Mouse (Mus musculus) megakaryocyte-erythroid progenitor cell, adult 5-6 weeks (primary cell): ENCODE data around the gene Rxrb. TPM values are rescaled to one million over a fixed set of nuclear protein-coding genes. Genes with fewer than 3 reads are reported as not detected.

ENCODE experiments used
- ATAC-seq: replicated peaks from 2 replicates; pipeline ENCODE4 v1.8.0; 2016; ENCODE audit warnings: mild to moderate bottlenecking, inconsistent platforms; ENCODE audit not compliant: severe bottlenecking, poor library complexity, low FRiP score, low TSS enrichment
- total RNA-seq, 2 experiments: library from RNA; stranded (forward) in 1 of 2; stranded (reverse) in 1 of 2; fragments of 200-1000, 215-1000 nt in 1 of 2; fragments of >200 nt in 1 of 2; fragmentation: Nextera tagmentation in 1 of 2; gene quantifications; 2 replicates each; pipeline ENCODE4 v1.2.3; 2014 to 2017

Gene Rxrb
- total RNA-seq, 2 experiments from 2014 or later, result 31.4 to 58.9 TPM

DNA sequence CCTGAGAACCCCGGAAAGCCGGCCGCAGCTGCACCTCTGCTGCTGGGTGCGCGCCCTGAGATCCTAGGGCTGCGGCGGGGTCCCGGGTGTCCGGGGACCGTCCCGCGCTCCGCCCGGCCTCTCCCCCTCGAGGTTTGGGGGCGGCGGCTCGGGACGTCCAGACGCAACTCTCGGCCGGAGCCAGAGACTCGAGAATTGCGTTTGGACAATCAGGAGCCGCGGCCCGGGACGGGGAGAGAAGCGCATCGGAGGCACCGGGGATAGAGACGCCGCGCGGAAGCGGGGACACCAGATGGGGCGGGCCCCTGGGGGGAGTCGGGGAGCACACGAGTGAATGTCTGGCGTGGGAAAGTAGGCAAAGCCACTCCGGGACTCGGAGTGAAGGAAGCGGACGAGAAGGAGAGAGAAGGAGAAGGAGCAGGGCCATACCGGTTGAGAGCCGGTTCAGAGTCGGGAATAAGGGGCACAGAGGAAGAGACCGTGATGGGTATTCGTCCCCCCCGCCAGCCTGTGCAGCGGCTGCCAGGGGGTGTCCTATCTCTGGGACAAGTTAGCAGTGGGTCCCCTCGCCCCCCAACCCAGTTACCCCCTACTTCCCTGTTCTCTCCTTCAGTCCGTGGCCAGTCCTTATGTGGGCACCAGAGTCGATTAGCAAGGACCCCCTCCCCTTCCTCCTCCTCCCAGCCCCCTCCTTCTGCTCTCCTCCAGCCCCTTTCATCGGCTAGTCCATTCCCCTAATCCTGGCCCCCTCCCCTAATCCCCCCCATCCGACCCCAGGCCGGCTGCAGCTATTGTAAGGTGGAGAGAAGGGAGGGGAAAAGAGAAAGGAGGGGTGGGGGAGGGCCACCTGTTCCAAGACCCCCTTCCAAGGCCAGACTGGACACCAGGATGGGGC is 6.5 kb upstream of the Rxrb start:
- no peak for ATAC-seq

DNA sequence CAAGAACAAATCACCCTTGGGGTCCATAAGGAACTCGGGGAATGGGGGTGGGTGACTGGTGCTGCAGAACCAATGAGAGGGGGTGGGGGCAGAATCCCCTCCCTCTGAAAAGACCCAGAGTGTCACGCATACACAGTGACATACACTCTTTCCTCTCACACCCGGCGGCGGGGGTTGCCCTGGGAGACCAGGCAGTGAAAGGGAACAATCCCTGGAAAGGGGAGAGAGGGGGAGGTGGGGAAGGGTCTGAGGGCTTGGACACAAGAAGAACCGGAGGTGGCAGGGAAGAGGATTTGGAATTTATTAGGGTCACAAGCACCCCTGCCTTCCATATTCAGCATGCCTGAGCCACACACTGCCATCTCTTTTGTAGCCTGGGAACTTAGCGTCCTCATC is 5.9 kb upstream of the Rxrb start:
- ATAC-seq, result no peak

DNA sequence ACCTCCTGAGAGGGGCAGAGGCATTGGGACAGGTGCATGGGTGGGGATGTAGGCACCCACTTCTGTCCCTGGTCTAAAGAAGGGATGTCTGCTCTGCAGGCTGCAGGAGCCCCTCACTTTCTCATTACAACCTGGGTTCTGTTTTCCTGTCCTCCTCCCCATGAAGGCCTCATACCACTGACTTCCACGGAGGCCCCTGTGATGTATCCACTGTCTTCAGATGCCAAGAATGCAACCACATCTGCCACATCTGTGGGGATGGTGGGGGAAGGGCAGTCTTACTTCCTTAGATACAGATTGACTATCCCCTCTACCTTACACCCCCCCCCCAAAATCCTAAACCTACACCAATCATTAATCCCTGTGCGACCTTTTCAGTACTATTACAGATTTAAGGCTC is 5.4 kb upstream of the Rxrb start:
- no peak for ATAC-seq

DNA sequence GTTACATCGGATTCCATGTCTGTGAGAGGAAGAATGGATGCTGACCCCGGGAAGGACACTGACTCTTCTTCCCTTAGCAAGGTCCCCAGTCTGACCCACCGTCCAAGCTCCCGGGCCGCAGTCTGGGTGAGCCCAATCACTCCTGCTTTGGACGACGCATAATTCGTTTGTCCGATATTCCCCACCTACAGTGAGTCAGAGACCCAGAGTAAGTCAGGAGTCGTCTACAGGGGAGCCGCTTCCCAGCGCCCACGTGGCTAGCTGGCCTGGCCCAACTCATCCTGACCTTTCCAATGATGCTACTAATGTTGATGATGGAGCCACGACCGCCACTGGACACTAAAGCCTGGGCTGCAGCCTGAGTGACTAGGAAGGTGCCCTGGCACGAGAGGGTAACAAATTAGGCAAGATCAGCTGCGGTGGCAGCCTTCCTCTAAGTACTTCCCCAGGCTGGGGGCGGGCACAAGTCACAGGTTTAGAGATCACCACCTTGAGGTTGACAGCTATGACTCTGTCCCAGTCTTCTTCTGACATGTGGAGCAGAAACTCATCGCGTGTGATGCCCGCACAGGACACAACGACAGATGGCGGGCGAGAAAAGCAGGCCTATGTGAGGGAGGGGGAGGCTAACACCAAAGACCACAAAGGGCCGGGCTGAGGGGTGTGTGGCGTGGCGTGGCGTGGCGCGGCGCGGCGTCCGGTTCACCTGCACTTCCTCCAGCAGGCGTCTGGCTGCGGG is 4.5 kb upstream of the Rxrb start:
- 0 out of 2 replicates have a peak, but pooled peaks have one; percentile 6 for ATAC-seq

DNA sequence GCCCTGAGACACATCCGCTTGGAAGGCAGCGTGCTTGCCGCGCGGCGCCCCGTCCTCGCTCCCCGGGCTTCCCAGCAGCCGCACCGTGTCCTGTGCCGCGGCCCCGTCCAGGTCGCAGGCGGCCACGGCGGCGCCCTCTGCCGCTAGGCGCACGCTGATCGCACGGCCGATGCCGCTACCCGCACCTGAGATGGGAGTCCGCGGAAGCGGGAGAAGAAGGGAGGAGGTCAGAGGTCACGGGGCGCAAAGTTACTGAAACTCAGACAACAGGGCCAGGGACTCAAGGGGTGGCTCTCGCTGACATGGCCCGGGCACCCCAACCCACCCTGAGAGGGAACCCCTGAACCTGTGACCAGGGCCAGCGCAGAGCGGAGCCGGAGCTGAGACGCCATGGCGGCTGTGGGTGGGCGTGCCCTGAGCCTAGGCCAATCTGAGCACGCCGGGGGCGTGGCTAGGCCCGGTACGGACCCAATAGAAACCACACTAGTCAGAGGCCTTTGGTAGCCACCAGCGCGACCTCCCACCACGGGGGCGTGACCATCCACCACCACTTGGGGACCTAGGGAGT is 3.9 kb upstream of the Rxrb start, which contains the start of gene H2-Ke6:
H2-Ke6 (minus strand) TSS at position 405 of the 568 bp plus-strand sequence.
- ATAC-seq, result peak; percentile 64

DNA sequence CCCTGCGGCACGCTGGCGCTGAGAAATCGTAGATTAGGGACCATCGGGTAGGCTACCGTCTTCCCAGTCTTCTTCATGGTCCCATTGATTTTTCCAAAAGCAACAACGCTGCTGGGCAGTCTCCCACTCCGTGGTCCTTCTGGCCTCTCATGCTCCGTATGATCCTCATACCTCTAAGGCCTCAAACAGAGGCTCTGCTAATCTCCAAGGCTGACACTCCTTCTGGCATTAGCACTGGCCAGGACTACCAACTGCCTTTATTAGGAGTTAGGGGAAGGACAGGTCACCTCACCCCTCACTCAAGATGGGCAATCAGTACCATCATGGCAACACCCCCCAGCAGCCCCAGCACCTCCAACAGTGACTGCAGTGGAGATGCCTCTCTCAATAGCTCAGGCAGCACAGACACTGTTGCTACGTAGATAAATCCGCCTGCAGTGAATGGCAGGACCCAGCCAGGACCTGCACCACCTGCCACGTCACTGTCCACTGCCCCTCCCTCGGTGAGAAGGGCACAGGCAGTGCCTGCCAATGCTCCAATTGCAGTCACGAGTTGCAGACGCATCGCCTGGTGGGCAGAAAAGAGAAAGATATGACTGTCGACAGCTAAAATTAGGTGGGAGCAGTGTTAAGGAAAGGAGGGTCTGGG is 3.0 kb upstream of the Rxrb start:
- no peak for ATAC-seq

DNA sequence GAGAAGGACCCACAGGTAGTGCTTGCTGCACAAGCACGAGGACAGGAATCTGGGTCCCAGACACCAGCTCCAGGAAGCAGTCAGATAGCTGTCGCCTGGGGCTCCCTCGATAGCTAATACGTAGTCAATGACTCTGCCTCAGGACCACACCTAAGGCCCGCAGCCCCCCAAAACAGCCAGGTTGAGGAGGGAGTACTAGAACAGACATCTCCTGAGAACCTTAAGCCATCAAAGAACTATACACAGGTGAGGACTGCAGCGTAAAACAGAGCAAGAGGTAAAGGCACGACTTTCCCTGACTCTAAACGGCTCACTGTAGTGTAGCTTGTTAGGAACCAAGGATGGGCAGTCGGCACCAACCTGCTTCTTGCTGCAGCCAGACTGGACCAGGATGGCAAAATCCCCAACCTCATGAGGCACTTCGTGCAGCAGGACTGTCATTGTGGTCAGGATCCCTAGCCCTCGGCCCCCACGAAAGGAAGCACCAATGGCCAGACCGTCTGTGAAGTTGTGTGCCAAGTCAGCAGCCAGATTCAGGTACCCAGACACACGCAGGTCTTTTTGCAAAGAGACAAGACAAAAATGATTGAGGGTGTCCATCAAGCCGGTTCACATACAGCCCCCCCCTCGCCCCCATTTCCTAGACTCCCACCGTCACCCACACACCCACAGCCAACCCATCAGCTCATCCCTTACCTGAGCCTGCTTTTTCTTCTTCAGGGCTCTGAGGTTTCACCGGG is 2.3 kb upstream of the Rxrb start:
- ATAC-seq, result no peak

DNA sequence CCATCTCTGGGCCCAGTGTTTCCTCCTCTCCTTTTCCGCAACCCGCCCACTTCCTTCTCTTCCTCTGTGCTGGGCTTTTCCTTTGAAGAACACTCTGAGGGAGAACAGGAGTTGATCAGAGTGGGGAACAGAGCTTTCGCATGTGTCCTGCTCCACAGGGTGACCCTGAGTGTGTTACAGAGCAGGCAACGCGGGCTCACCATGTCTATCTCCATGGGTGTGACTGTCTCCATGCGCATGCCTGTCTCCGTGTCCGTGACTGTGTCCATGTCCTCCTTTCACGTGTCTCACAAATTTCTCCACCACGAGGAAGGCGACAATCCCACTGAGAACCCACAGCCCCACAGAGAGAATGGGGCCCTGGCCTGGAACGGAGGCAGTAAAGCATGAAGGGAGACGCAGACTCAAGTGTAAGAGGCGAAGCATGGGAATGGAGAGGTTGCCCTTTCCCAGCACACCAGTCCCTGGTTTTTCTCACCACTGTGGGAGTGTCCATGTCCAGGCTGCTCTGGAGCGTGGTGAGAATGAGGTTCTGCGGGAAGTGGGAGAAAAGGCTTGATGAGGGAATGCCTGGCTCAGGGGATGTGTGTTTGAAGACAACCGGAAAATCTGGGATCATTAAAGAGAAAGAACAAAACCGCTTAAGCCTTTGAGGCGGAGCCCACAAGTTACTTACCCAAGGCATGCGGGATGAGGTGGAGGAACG is 1.6 kb upstream of the Rxrb start:
- ATAC-seq, result no peak

DNA sequence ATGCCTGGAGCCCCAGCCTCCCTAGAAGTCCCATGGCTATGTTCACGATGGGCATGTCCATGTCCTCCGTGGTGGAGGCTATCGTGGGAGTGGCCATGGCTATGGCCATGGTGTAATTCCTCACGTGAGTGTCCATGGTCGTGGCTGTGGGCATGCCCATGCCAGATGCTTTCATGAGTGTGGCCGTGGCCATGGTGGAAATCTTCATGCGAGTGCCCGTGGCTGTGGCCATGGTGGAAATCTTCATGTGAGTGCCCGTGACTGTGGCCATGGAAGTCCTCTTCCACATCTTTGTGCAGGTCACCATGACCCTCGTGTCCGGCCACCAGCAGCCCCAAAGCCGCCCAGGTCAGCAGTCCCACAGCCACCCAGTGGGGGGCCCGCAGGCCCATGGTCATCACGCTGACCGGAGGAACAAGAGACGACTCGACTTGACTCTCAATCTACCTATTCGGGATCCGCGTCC is 718 bp upstream of the Rxrb start:
- ATAC-seq, result no peak

DNA sequence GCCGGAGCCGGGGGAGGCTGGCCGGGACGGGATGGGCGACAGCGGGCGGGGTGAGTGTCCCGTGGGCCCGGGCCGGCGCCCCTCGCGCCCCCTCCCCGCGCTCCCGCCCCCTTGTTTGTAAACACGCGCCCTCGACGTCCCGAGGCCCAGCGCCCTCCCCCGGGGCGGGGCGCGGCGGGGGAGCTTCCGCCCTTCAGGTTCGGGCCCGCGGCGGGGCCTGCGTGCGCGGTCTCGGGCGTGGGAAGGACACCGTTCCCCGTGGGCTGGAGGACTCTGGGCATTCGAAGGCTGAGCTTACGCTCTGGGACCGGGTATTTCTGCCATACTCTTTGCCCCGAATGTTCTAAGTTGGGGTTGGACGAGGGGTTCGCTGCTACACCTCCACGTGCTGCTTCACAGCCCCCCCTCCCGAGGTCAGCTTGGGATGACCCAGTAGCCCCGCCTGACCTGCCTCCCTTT is 591 bp downstream of the Rxrb start:
- 0 out of 2 replicates have a peak, but pooled peaks have one; percentile 2 for ATAC-seq

DNA sequence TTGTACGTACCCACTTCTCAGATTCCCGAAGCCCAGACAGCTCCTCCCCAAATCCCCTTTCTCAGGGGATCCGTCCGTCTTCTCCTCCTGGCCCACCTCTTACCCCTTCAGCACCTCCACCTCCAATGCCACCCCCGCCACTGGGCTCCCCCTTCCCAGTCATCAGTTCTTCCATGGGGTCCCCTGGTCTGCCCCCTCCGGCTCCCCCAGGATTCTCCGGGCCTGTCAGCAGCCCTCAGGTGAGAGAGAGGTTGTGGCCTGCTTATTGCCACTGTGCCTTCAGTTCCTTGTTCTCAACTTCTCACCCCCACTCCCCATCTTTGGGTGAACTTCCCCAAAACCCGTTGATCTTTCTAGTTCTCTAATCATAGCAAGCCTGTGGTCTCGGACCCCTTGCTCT is 1.2 kb downstream of the Rxrb start:
- ATAC-seq, result no peak

DNA sequence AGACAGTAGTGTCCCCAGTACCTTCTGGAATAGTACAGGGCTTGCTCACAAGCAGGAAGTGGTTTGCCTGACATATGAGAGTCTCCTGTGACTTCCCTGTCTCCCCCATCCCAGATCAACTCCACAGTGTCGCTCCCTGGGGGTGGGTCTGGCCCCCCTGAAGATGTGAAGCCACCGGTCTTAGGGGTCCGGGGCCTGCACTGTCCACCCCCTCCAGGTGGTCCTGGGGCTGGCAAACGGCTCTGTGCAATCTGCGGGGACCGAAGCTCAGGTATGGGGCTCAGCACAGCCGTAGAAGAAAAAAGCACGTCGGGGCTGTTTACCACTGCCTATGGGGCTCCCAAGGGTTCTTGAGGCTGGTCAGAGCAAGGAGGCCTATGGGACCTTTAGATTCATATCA is 1.8 kb downstream of the Rxrb start:
- no peak for ATAC-seq

DNA sequence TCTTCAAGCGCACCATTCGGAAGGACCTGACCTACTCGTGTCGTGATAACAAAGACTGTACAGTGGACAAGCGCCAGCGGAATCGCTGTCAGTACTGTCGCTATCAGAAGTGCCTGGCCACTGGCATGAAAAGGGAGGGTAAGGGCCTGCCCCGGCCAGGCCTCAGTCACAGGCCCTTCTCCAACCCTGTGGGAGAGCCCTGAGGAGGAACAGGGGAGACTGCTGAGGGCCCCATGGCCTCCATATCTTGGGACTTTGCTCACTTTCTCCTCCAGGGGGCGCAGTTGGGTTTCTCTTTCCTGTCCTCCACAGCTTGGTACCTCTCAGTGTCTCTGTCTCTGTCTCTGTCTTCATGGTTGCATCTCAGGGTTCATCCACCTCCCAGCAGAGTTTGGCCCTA is 2.5 kb downstream of the Rxrb start:
- ATAC-seq, result peak; percentile 40; the same call in 1 of the 2 replicates

DNA sequence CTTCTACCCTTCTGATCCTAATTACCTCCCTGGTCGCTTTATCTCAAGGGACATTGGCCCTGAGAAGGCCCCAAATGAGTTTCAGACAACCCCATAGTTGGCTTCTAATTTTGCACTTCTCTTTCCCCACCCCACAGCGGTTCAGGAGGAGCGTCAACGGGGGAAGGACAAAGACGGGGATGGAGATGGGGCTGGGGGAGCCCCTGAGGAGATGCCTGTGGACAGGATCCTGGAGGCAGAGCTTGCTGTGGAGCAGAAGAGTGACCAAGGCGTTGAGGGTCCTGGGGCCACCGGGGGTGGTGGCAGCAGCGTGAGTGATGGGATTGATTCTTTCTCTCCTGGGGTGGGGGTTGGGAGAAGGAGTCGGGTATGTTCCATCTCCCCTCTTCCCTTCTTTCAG is 3.9 kb downstream of the Rxrb start:
- ATAC-seq, result no peak

DNA sequence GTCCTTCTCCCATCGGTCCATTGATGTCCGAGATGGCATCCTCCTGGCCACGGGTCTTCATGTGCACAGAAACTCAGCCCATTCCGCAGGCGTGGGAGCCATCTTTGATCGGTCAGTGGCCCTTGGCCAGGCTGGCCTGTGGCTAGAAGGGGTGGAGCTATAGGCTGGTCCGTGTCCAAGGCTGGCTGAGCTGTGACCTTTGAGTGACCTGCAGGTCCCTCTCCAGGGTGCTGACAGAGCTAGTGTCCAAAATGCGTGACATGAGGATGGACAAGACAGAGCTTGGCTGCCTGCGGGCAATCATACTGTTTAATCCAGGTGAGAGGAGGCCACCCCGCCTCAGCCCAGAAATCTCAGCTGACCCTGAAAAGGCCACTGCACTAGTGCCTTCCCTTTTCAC is 5.0 kb downstream of the Rxrb start:
- ATAC-seq, result no peak

DNA sequence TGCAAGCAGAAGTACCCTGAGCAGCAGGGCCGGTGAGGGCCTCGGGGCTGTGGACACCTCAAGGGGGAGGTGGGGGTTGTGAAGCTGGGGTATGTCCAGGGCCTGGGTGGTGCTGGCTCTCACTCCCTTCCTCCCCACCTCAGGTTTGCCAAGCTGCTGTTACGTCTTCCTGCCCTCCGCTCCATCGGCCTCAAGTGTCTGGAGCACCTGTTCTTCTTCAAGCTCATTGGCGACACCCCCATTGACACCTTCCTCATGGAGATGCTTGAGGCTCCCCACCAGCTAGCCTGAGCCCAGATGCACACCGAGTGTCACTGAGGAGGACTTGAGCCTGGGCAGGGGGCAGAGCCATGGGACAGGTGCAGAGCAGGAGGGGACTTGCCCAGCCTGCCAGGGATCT is 5.6 kb downstream of the Rxrb start:
- no peak for ATAC-seq

DNA sequence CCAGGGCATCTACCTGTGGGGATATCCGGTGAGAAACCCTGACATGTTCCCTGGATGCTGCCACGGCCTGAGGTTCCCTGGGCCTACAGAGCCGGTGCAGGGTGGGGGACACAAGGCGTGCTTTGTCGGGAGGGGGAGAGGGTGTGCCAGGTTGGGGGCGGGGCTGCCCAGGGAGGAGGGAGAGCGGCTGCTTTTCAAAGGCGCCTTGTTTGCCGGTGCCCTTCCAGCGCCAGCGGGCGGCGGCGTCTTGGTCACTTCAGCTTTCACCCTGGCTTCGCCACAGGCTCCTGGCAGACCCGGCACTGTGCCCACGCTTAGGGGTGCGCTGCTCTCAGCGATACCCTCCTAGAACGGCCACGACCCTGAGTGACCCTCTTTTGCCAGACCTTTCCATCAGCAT is 6.8 kb downstream of the Rxrb start:
- no peak for ATAC-seq

DNA sequence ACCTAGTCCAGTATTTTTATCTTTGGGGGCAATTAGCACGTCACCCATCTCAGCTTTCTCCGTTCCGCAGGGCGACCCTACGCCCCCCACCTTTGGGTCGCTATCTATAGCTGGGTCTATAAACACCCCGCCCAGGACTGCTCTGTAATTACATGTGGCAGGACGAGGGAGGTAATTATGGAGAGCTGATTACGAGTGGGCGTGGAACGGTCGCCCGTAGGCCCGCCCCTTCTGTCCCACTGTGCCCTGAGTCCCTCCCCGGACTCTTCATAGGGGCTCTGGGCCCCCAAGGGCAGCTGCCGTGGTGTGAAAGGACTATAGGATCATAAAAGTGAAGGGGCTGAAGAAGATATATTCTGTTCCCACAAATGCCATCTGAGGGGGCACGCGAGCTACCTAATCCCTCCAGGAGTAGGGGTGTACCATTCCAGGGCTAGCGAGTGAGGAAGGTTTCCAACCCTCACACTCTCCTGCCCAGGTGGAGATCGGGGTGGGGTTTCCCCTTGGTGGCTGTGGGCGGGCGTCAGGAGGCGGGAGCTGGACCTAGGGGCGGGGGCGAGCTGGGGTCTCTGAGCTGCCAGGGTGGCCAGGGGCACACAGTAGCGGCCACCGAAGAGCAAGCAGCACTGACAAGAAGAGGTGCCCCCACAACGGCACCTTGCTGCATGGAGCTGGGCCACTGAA is 7.4 kb downstream of the Rxrb start, which contains the start of gene Col11a2:
Col11a2 (plus strand) TSS at position 560 of the 684 bp plus-strand sequence.
- peak; percentile 42 for ATAC-seq
